Mouse (Mus musculus) MN1 (cell line): ENCODE measurements at regions not wholly inside any gene's neighbourhood (a gene's known extent, or its start where the extent isn't known, plus 50 kb on each side); places are given as distances from the start of the nearest gene placed in this dataset.
"Not testable (repeated sequence)": the region's sequence is repeated elsewhere in the genome, so short reads cannot be mapped to it uniquely, and the experiment has no call there.

Experiments
- DNase-seq: peaks from one replicate; pipeline ENCODE4 v3.0.0-alpha.2; 2016; ENCODE audit warnings: low spot score

DNA sequence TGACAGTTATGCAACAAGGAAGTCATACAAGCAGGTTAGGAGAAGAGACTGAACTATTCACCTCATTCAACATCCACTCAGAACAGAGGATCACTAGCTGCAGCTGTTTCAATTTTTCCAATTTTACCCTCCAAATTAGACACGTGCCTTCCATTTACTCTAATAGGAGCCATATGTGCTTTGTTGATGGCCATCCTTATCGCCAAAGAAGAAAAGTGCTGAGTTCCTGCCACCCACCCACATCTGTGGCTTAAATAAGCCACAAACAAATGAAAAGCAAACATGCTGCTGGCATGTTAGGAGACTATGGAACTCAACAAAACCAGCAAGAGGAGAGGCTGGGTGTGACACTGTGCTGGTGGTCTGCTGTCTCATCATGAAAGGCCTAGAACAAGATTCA, 1786.1 kb downstream of the 9330182O14Rik start:
- DNase-seq, result no peak

GRCm38 (mm10) chr15:41936697-41937096, 1802.5 kb downstream of the 9330182O14Rik start:
- no peak for DNase-seq

- DNase-seq, result no peak
These were observed 1811.1 kb downstream of the 9330182O14Rik start for GRCm38 (mm10) chr15:41945226-41945625.

GRCm38 (mm10) chr15:41947888-41948287, 1813.7 kb downstream of the 9330182O14Rik start:
- DNase-seq, result no peak

- no peak for DNase-seq
These were observed 1814.4 kb downstream of the 9330182O14Rik start for GRCm38 (mm10) chr15:41948347-41949093.

DNA sequence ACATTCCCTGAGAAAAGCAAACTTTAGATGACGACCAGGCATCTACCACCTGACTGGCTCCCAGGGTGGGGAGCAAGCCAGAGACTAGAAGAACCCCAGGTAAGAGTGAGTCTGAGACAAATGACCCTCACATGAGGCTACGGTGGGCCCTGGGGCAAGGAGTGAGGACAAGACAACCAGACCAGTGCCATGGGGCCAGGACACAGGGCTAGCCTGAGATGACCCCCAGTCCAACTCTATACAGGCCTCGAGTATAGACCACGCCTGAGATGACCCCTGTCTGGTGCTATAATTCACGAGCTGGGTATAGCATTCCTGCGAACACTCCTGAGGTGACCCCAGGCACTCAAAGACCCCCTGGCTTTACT, 1814.9 kb downstream of the 9330182O14Rik start:
- no peak for DNase-seq

- DNase-seq, result peak; percentile 18
These were observed 1817.1 kb downstream of the 9330182O14Rik start for GRCm38 (mm10) chr15:41951276-41951675.

DNA sequence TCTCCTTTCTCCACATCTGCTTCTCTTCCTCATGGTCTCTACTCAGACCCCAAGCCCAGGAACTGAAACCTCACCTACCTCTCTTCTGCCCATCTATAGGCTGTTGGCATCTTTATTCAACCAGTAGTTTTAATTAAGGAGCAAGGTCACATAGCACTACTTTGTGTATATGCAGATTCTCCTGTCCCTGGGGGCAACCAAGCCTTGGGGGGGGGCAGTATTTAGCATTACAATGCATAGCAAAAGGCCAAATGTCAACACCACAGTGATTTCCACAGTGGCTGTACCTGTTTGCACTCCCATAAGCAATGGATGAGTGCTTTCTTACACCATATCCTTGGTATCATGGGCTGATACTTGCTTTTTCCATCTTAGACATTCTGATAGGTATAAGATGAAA, 1826.4 kb downstream of the 9330182O14Rik start:
- DNase-seq, result no peak

- DNase-seq, result no peak
These were observed 1836.7 kb downstream of the 9330182O14Rik start for GRCm38 (mm10) chr15:41970877-41971276.

DNA sequence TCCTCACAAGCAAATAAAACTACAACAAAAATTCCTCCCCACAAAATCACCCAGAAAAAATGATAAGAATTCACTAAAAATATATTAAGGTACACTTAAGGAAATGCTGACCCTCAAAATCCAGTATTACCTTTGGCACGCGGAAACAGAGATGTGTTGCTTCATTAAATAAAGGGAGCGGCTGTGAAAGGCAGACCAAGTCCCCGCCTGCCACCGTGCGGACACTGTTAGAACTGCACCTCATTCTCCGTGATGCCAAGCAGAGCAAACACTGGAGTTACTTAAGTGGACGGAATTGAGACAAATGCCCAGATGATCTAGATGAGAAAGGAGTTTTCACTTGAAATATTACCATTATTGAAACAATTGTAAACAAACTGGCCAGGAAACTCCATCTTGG, 1839.1 kb downstream of the 9330182O14Rik start:
- peak; percentile 80 for DNase-seq

- no peak for DNase-seq
These were observed 1843.0 kb downstream of the 9330182O14Rik start for GRCm38 (mm10) chr15:41977196-41977595.

GRCm38 (mm10) chr15:41977649-41978231, 1843.6 kb downstream of the 9330182O14Rik start:
- no peak for DNase-seq

- DNase-seq, result no peak
These were observed 1849.1 kb downstream of the 9330182O14Rik start for GRCm38 (mm10) chr15:41983261-41983660.

- DNase-seq, result no peak
These were observed 1850.1 kb downstream of the 9330182O14Rik start for GRCm38 (mm10) chr15:41984267-41984666.

DNA sequence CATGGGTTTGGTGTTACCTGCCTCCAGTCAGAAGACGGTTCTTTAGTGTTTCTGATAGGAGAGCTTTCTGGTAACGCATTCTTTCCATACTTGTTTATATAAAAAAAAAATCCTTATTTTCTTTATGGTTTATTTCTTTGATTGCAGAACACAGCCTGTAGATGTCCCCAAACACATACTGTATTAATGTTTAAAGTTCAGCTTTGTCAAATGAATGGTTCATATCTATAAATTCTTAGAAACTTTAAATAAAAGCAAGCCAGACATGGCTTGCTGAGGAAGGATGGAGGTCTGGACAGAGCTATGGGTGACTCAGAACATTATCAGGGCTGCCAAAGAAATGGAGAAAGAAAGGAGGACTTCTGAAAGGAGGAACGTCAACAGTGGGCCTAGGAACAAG, 1852.1 kb downstream of the 9330182O14Rik start:
- DNase-seq, result no peak

DNA sequence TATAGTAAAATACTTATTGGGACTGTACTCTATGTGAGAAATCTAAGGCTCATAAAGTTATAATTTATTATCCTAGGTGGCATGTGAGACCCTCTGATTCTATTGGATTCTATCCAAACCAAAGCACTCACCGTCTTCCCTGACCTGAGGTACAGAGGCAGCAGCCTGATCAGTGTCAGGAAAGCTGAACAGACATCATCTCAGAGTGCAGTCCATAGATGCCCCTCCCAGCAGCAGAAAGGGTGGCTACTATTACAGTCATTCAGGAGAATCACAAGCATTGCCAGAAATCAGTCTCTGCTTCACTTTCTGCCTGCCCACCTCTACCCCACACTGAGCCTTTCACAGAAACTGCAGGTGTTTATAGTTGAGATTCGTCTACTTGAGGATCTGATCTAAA, 1854.9 kb downstream of the 9330182O14Rik start:
- DNase-seq, result no peak

- DNase-seq, result no peak
These were observed 1857.7 kb downstream of the 9330182O14Rik start for GRCm38 (mm10) chr15:41991816-41992215.

- not testable (repeated sequence) for DNase-seq
These were observed 1898.1 kb downstream of the 9330182O14Rik start for GRCm38 (mm10) chr15:42032286-42032685.

- no peak for DNase-seq
These were observed 1913.2 kb downstream of the 9330182O14Rik start for GRCm38 (mm10) chr15:42047088-42047976.

DNA sequence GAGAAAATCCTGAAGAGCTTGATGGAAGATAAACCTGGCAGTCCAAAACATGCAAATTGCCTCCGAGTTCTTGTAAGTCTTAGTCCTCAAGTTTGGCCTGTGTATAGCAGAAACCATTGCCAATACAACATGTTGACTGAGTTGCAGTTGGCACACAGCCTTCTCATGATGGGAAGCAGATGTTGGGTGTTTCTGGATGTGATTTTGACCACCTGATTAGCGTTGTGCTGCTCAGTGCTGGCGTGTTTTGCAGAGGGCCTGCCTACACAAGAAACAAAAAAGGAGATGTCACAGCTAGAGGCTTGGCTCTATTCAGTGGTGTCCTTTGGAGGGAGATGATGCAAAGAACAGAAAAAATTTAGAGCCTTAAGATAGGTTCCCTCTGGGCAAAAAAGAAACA, 1922.6 kb downstream of the 9330182O14Rik start:
- no peak for DNase-seq

DNA sequence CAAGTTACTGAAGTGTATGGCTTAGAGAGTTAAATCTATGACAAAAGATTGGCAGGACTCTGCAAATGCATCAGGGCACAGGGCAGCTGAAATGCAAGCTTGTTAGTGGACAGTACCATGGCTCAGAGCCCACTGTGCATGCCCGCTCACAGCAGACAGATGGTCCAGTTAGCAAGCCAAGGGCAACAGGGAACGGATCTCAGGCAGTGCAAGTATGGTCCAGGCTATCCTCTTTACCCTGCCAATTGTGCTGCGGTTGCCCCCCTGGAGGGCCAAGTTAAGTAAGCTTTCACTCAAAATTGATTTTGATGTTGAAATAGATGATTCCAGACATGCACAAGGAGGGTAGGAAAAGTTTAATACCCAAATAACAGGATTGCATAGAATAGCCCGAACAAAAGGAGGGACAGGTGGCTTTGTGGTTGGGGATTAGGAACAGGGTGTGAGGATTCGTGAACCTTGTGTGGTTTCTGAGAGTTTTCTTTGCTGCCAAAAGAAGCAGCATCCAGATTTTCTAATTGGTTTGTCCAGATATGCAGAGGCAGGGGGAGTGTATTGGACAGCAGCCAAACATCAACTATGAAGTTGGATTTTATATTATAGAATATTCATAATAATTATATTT, 1934.2 kb downstream of the 9330182O14Rik start:
- no peak for DNase-seq

GRCm38 (mm10) chr15:42069072-42069471, 1934.9 kb downstream of the 9330182O14Rik start:
- no peak for DNase-seq
